Comparison of ENCODE assay signal across 28 mouse cellular contexts in the genomic region with DNA sequence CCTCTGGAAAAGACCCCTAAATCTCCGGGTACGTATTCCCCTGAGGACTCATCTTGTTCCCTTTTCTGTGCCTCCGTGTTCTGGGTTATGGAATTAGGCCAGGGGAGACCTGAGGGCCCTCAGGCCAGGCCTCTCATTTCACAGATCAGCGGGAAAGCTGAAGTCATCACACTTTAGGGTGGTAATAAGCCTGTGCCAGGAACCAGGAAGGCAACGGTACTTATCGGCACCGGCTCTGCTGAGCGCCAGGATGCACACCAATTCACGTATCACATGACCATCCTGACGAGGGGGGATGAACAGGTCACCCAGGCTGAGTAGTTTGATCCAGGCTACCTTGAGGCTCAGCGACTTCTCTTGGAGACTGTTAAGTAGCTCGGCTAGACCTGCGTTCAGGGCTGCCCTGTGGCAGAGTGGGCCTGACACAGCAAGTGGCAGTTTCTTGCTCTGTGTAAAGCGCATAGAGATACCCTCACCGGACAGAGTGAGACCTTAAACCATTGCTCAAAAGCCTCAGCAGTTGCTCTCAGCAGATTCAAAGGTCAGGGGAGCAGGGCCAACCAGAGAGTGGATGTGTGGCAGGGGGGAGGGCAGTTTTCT. TPM values are rescaled to one million over a fixed set of nuclear protein-coding genes. Genes with fewer than 3 reads are reported as not detected.
DNase-seq lines count a peak whose midpoint lies in the region; ATAC-seq and TF ChIP-seq lines count a peak whose summit lies in the region.
"Had no signal": no experiment of that assay in that cellular context is flagged by ENCODE, and none has a peak within 500 bp of the region (broad histone marks: within the 10 kb centered on the region; RNA-seq: fewer than 3 reads in every experiment).

No protein-coding gene starts in this region.

- H3K27ac ChIP-seq in forebrain, embryonic 10.5 days = peak overlapping the region; percentile 40; the same call in 1 of the 2 replicates
- no peak overlapping the region for H3K27ac ChIP-seq in forebrain, embryonic 15.5 days (replicated peaks)
- peak overlapping the region; percentile 83 for H3K27ac ChIP-seq in heart, adult 2 months
- no peak overlapping the region for H3K27ac ChIP-seq in heart, embryonic 16.5 days (ENCODE audit: low read length)
- H3K27ac ChIP-seq: intestine, embryonic 15.5 days; limb, embryonic 15.5 days; liver, embryonic 15.5 days; midbrain, embryonic 13.5 days had no signal

- no peak for DNase-seq in forebrain, embryonic 10.5 days (ENCODE audit: extremely low spot score, low spot score)
- DNase-seq in heart, adult 2 months = peak; percentile 36 to 55
- DNase-seq in heart, postnatal 25 days (ENCODE audit: low spot score) = no peak
- peak; percentile 22 for DNase-seq in Patski (ENCODE audit: low read depth, low spot score)
- DNase-seq in thymus, postnatal 36 days = no peak
- no peak for DNase-seq in layer of hippocampus, adult 8-10 months (ENCODE audit: low spot score in 2 of 2)
- DNase-seq: adrenal gland, postnatal 25 days; cerebellum, adult 8-10 months; cerebellum, postnatal 36 days; embryo, embryonic 11 days; forebrain, postnatal 0 days; kidney, adult 8-10 months; kidney, postnatal 14 days; layer of hippocampus, adult 9-11 months; lung, postnatal 10 days had no signal

- TF ChIP-seq EP300 in heart, adult 2 months (IDR thresholded peaks at IDR 0.05; ENCODE audit: insufficient read depth, low read depth, low read length) = no peak

- H3K79me2 ChIP-seq in heart, adult 2 months (replicated peaks; ENCODE audit: control insufficient read depth, insufficient read depth, low read length) = no peaks in the 10 kb centered on the region

- H3K9ac ChIP-seq in forebrain, embryonic 15.5 days (replicated peaks) = no peak overlapping the region
- H3K9ac ChIP-seq in heart, adult 2 months (ENCODE audit: low read depth, low read length) = peak overlapping the region; percentile 37; the same call in 1 of the 2 replicates
- H3K9ac ChIP-seq in heart, embryonic 16.5 days (ENCODE audit: low read length) = 0 out of 2 replicates have a peak overlapping the region, but pooled peaks have one; percentile 1
- H3K9ac ChIP-seq: forebrain, postnatal 0 days; intestine, embryonic 15.5 days; limb, embryonic 15.5 days; liver, embryonic 15.5 days; midbrain, embryonic 13.5 days had no signal

- no peaks in the 10 kb centered on the region for H3K9me3 ChIP-seq in forebrain, embryonic 10.5 days
- H3K9me3 ChIP-seq in forebrain, embryonic 15.5 days = no peaks in the 10 kb centered on the region
- H3K9me3 ChIP-seq in heart, embryonic 16.5 days (replicated peaks; ENCODE audit: control insufficient read depth, low read length) = no peaks in the 10 kb centered on the region
- H3K9me3 ChIP-seq: intestine, embryonic 15.5 days; limb, embryonic 15.5 days; liver, embryonic 15.5 days; midbrain, embryonic 13.5 days had no signal

- intact Hi-C loops in heart, adult 2 months (cut with DNase I) = loop anchor here (1.0 kb wide), 1 partner anchor 25 kb away; no protein-coding TSS in a partner anchor
- intact Hi-C loops in heart, postnatal 25 days (cut with DNase I) = loop anchor here (5.0 kb wide), 1 partner anchor 36 kb away; no protein-coding TSS in a partner anchor

- WGBS in forebrain, embryonic 10.5 days = 85% methylated on average over 15 of the region's 15 CpGs
- 84% methylated on average over 15 of the region's 15 CpGs for WGBS in forebrain, embryonic 15.5 days
- 67% methylated on average over 15 of the region's 15 CpGs for WGBS in heart, adult 2 months
- 70% methylated on average over 15 of the region's 15 CpGs for WGBS in heart, embryonic 16.5 days

- no peak overlapping the region for H3K4me2 ChIP-seq in forebrain, embryonic 15.5 days (replicated peaks)
- no peak overlapping the region for H3K4me2 ChIP-seq in heart, embryonic 16.5 days (ENCODE audit: low read depth, low read length)
- H3K4me2 ChIP-seq: intestine, embryonic 15.5 days; limb, embryonic 15.5 days; liver, embryonic 15.5 days; midbrain, embryonic 13.5 days had no signal

- TF ChIP-seq POLR2A in heart, adult 2 months (IDR thresholded peaks at IDR 0.05; ENCODE audit: insufficient read depth, low read depth, low read length) = no peak

- POLR2A ChIA-PET in Patski (lab: Charles Lee) = no interaction called here

- in situ Hi-C loops in Patski (cut with MboI; ENCODE audit: low pct_unique_long_range_greater_than_20kb) = no loop called here

- peaks cover 30% of the 10 kb centered on the region for H3K4me1 ChIP-seq in forebrain, embryonic 10.5 days
- H3K4me1 ChIP-seq in forebrain, embryonic 15.5 days = peaks cover 7% of the 10 kb centered on the region
- H3K4me1 ChIP-seq in heart, adult 2 months (ENCODE audit: control insufficient read depth, insufficient read depth, low read length) = peaks cover 10% of the 10 kb centered on the region; the same call in 1 of the 2 replicates
- peaks cover 25% of the 10 kb centered on the region for H3K4me1 ChIP-seq in heart, embryonic 16.5 days (ENCODE audit: control insufficient read depth, insufficient read depth, low read length)
- H3K4me1 ChIP-seq: intestine, embryonic 15.5 days; limb, embryonic 15.5 days; liver, embryonic 15.5 days had no signal

- no peak overlapping the region for H3K4me3 ChIP-seq in forebrain, embryonic 10.5 days
- no peak overlapping the region for H3K4me3 ChIP-seq in forebrain, embryonic 15.5 days
- no peak overlapping the region for H3K4me3 ChIP-seq in heart, adult 2 months
- H3K4me3 ChIP-seq in heart, embryonic 16.5 days (ENCODE audit: low read length) = no peak overlapping the region
- H3K4me3 ChIP-seq: intestine, embryonic 15.5 days; limb, embryonic 15.5 days; liver, embryonic 15.5 days; midbrain, embryonic 13.5 days had no signal

- ATAC-seq in forebrain, embryonic 15.5 days (replicated peaks) = no peak
- ATAC-seq in Patski = peak; percentile 18
- no peak for ATAC-seq in heart, embryonic 16.5 days (replicated peaks; ENCODE audit: extremely low read depth, insufficient read depth, low FRiP score)
- ATAC-seq: forebrain, postnatal 0 days; hindbrain, embryonic 16.5 days; intestine, embryonic 15.5 days; midbrain, embryonic 13.5 days had no signal

- CTCF ChIA-PET in Patski (lab: Charles Lee) = no interaction called here

- no peaks in the 10 kb centered on the region for H3K36me3 ChIP-seq in forebrain, embryonic 10.5 days (replicated peaks)
- no peaks in the 10 kb centered on the region for H3K36me3 ChIP-seq in forebrain, embryonic 15.5 days
- H3K36me3 ChIP-seq in heart, adult 2 months (ENCODE audit: control insufficient read depth, insufficient read depth, low read length) = no peaks in the 10 kb centered on the region
- no peaks in the 10 kb centered on the region for H3K36me3 ChIP-seq in heart, embryonic 16.5 days (ENCODE audit: control insufficient read depth, insufficient read depth)
- H3K36me3 ChIP-seq: intestine, embryonic 15.5 days; limb, embryonic 15.5 days; liver, embryonic 15.5 days; midbrain, embryonic 13.5 days had no signal

- H3K27me3 ChIP-seq in forebrain, embryonic 10.5 days (ENCODE audit: poor library complexity, severe bottlenecking) = no peaks in the 10 kb centered on the region
- H3K27me3 ChIP-seq in forebrain, embryonic 15.5 days = no peaks in the 10 kb centered on the region
- H3K27me3 ChIP-seq in heart, adult 2 months (ENCODE audit: control insufficient read depth, insufficient read depth, low read length) = no peaks in the 10 kb centered on the region
- H3K27me3 ChIP-seq in Patski = no peaks in the 10 kb centered on the region
- H3K27me3 ChIP-seq in heart, embryonic 16.5 days (ENCODE audit: control insufficient read depth, insufficient read depth, low read length) = no peaks in the 10 kb centered on the region
- H3K27me3 ChIP-seq: intestine, embryonic 15.5 days; liver, embryonic 15.5 days; midbrain, embryonic 13.5 days had no signal

- no peak for TF ChIP-seq CTCF in heart, adult 2 months (IDR thresholded peaks at IDR 0.05)
- no peak for TF ChIP-seq CTCF in Patski (IDR thresholded peaks at IDR 0.05)

RNA-seq across cellular contexts. Expression of a gene that starts 22.8 kb away (rescaled TPM):
- not detected in 2 replicates for polyA plus RNA-seq in forebrain, embryonic 10.5 days (2016; fragmentation: Nextera tagmentation; extraction: Ambion mirVana)
- 0.36 and 0.79 TPM in 2 replicates for polyA plus RNA-seq in forebrain, embryonic 15.5 days (2015; fragmentation: Nextera tagmentation; extraction: Ambion mirVana)
- total RNA-seq in heart, adult 2 months (2021) = 1 to 10 TPM; 5.4 to 5.5 TPM
- 5.3 and 5.9 TPM in 2 replicates for polyA plus RNA-seq in heart, adult 2 months (2012; rRNA removed)
- total RNA-seq in heart, postnatal 25 days (2021) = 1 to 10 TPM; 4.1 to 5.2 TPM
- 1.8 TPM for polyA plus RNA-seq in Patski (2021)
- 2.3 and 3.1 TPM in 2 replicates for polyA plus RNA-seq in heart, embryonic 16.5 days (2015; fragmentation: Nextera tagmentation; extraction: Ambion mirVana)
- total RNA-seq in layer of hippocampus, adult 8-10 months (2022) = 1 to 10 TPM; 2.3 to 5.6 (median 2.5) TPM
- total RNA-seq: hematopoietic stem cell, adult 5-6 weeks; megakaryocyte, adult 5-6 weeks had no signal
- polyA plus RNA-seq: liver, embryonic 15.5 days; neural tube, embryonic 11.5 days had no signal

RNA-seq across cellular contexts. Expression of a gene that starts 56.9 kb away (rescaled TPM):
- not detected in 2 replicates for polyA plus RNA-seq in forebrain, embryonic 10.5 days (2016; fragmentation: Nextera tagmentation; extraction: Ambion mirVana)
- not detected in 2 replicates for polyA plus RNA-seq in forebrain, embryonic 15.5 days (2015; fragmentation: Nextera tagmentation; extraction: Ambion mirVana)
- total RNA-seq in heart, adult 2 months (2021) = under 1 TPM; 0.26 to 0.45 TPM
- 0.02 and 0.15 TPM in 2 replicates for polyA plus RNA-seq in heart, adult 2 months (2012; rRNA removed)
- under 1 TPM; 0.36 to 0.44 TPM for total RNA-seq in heart, postnatal 25 days (2021)
- polyA plus RNA-seq in Patski (2021) = not detected
- polyA plus RNA-seq in heart, embryonic 16.5 days (2015; fragmentation: Nextera tagmentation; extraction: Ambion mirVana) = 0.03 TPM in 1 of 2 replicates, not detected in the other
- total RNA-seq in layer of hippocampus, adult 8-10 months (2022) = under 1 TPM; 0.09 to 0.27 (median 0.17) TPM
- total RNA-seq: adrenal gland, postnatal 25 days; forebrain, postnatal 0 days; hematopoietic stem cell, adult 5-6 weeks; megakaryocyte, adult 5-6 weeks had no signal
- polyA plus RNA-seq: brain, embryonic 14.5 days; embryonic facial prominence, embryonic 14.5 days; forebrain, postnatal 0 days; gonadal fat pad, adult 2 months; intestine, embryonic 15.5 days; limb, embryonic 15.5 days; liver, embryonic 15.5 days; midbrain, embryonic 13.5 days; neural tube, embryonic 11.5 days had no signal

Comparison
In these comparisons a context has a peak if more than half of its experiments do, and no peak if none do; other contexts are left out.
1. DNase-seq: peak in heart, adult 2 months (2 of 2) and Patski (single experiment); none in forebrain, embryonic 10.5 days (single experiment), heart, postnatal 25 days (single experiment), thymus, postnatal 36 days (0 of 2) and layer of hippocampus, adult 8-10 months (0 of 2).
2. H3K27ac ChIP-seq: peak in forebrain, embryonic 10.5 days (single experiment) and heart, adult 2 months (single experiment); none in forebrain, embryonic 15.5 days (single experiment) and heart, embryonic 16.5 days (single experiment).